Mouse (Mus musculus) neural tube, embryonic 11.5 days (tissue): ENCODE data around the gene Ruvbl2. TPM values are rescaled to one million over a fixed set of nuclear protein-coding genes. Genes with fewer than 3 reads are reported as not detected.
A peak's percentile ranks its signal among the peaks of the same experiment; 100 is the strongest.

ENCODE experiments used
- ATAC-seq: fragments of 200-750 bp; cut with Nextera tagmentation; 2 replicates; pipeline ENCODE4 v1.8.0; 2017; ENCODE audit warnings: moderate number of reproducible peaks, mild to moderate bottlenecking, moderate TSS enrichment, moderate library complexity; ENCODE audit not compliant: insufficient read depth, low FRiP score, low TSS enrichment
- DNase-seq: peaks from one replicate; pipeline ENCODE4 v3.0.0-alpha.2; 2015; ENCODE audit warnings: low spot score
- H3K27ac ChIP-seq: fragments of 300-500 bp; sonication (generic); 2 replicates; pipeline ENCODE4 v1.5.1; 2014; ENCODE audit warnings: low read depth, mild to moderate bottlenecking, low read length
- H3K27me3 ChIP-seq: fragments of 300-500 bp; sonication (generic); 2 replicates; pipeline ENCODE4 v1.6.1; 2014; ENCODE audit warnings: mild to moderate bottlenecking, low read length, mixed read lengths; ENCODE audit not compliant: control insufficient read depth, insufficient read depth
- H3K36me3 ChIP-seq: fragments of 300-500 bp; sonication (generic); 2 replicates; pipeline ENCODE4 v1.6.1; 2014; ENCODE audit warnings: mild to moderate bottlenecking, low read length, moderate library complexity, mixed read lengths; ENCODE audit not compliant: control insufficient read depth, insufficient read depth
- H3K4me1 ChIP-seq: fragments of 300-500 bp; sonication (generic); 2 replicates; pipeline ENCODE4 v1.6.1; 2014; ENCODE audit warnings: low read length, mixed read lengths; ENCODE audit not compliant: control insufficient read depth, insufficient read depth
- H3K4me2 ChIP-seq: fragments of 300-500 bp; sonication (generic); 2 replicates; pipeline ENCODE4 v1.6.1; 2014; ENCODE audit warnings: low read depth, mild to moderate bottlenecking, moderate library complexity
- H3K4me3 ChIP-seq: fragments of 300-500 bp; sonication (generic); 2 replicates; pipeline ENCODE4 v1.5.1; 2014; ENCODE audit warnings: low read depth, low read length
- H3K9ac ChIP-seq: fragments of 300-500 bp; sonication (generic); 2 replicates; pipeline ENCODE4 v1.6.1; 2014; ENCODE audit warnings: mild to moderate bottlenecking, low read length
- H3K9me3 ChIP-seq: fragments of 300-500 bp; sonication (generic); 2 replicates; pipeline ENCODE4 v1.6.1; 2016; ENCODE audit warnings: low read length; ENCODE audit not compliant: control insufficient read depth
- WGBS: fragments of 180-500 bp; shearing (Covaris S2); extraction: QIAGEN DNeasy Blood & Tissue Kit; methylation state at CpG from one replicate; pipeline ENCODE4 v1.1.7; 2014; 5-methylcytosine and 5-hydroxymethylcytosine counted together
- polyA plus RNA-seq: library from polyadenylated mRNA; unstranded; fragments of >200 nt; fragmentation: Nextera tagmentation; extraction: Ambion mirVana; gene quantifications from 2 replicates; pipeline ENCODE4 v1.2.1, GENCODE M21; 2014

Gene Ruvbl2
- polyA plus RNA-seq, 1 experiment from 2014 or later = 172 TPM

GRCm38 (mm10) chr7:45447325-45447990 is 9.6 kb upstream of the Ruvbl2 start:
- Histone ChIP-seq H3K9me3 (no peaks in the 10 kb centered on the region), H3K27ac (no peak overlapping the region), H3K36me3 (peaks cover 2% of the 10 kb centered on the region; the same call in 1 of the 2 replicates), H3K4me2 (no peak overlapping the region), H3K4me1 (no peaks in the 10 kb centered on the region), H3K9ac (no peak overlapping the region), H3K27me3 (no peaks in the 10 kb centered on the region), H3K4me3 (no peak overlapping the region)
- DNase-seq (no peak), ATAC-seq (no peak)
- WGBS = 35% methylated on average over 11 of the region's 11 CpGs

DNA sequence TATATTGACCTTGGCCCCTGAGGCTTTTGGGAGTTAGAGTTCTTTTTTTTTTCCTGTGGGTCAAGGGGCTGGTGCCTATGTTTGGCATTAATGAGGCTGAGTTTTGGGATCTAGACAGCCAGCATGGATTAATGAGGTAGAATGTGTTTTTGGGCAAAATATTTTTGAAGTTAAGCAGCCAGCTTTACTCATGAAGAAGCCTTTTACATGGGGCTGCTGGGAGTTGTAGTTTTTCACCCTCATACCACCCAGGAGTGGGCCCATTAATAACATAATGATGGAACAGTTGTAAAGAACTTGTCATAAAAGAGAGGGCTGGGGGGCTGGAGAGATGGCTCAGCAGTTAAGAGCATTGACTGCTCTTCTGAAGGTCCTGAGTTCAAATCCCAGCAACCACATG is 8.7 kb upstream of the Ruvbl2 start:
- H3K4me1 ChIP-seq = no peaks in the 10 kb centered on the region
- H3K27me3 ChIP-seq = no peaks in the 10 kb centered on the region
- H3K36me3 ChIP-seq = peaks cover 2% of the 10 kb centered on the region; the same call in 1 of the 2 replicates
- no peaks in the 10 kb centered on the region for H3K9me3 ChIP-seq
- no peak overlapping the region for H3K9ac ChIP-seq
- no peak overlapping the region for H3K4me2 ChIP-seq
- ATAC-seq (no peak), DNase-seq (no peak)
- no peak overlapping the region for H3K27ac ChIP-seq
- no peak overlapping the region for H3K4me3 ChIP-seq

GRCm38 (mm10) chr7:45443526-45444420 is 5.9 kb upstream of the Ruvbl2 start:
- 90% methylated on average over 22 of the region's 22 CpGs for WGBS
- DNase-seq (no peak), ATAC-seq (no peak)
- H3K9me3 ChIP-seq = no peaks in the 10 kb centered on the region
- no peak overlapping the region for H3K4me2 ChIP-seq
- H3K36me3 ChIP-seq = peaks cover 2% of the 10 kb centered on the region; the same call in 1 of the 2 replicates
- no peaks in the 10 kb centered on the region for H3K27me3 ChIP-seq
- no peak overlapping the region for H3K4me3 ChIP-seq
- H3K9ac ChIP-seq = no peak overlapping the region
- H3K27ac ChIP-seq = no peak overlapping the region
- H3K4me1 ChIP-seq = no peaks in the 10 kb centered on the region

DNA sequence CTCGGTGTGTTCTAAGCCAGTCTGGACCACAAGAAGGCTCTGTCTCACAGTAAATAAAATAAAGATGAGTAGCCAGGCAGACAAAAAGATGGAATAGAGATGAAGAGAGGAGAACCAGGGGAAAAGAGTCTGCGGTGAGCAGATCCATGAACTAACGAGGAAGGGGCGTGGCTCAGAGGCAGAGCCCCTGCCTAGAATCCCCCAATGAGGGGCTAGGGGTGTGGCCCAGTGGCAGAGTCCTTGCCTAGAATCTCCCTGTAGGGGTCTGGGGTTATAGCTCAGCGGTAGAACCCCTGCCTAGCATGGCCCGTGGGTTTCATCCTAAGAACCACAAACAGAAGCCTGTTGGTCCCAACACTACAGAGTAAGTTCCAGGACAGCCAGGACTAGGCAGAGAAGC is 850 bp downstream of the Ruvbl2 start:
- Histone ChIP-seq H3K36me3 (no peaks in the 10 kb centered on the region), H3K9me3 (no peaks in the 10 kb centered on the region), H3K4me1 (peaks cover 18% of the 10 kb centered on the region; the same call in 1 of the 2 replicates), H3K9ac (no peak overlapping the region), H3K4me2 (no peak overlapping the region), H3K27me3 (no peaks in the 10 kb centered on the region), H3K4me3 (no peak overlapping the region), H3K27ac (no peak overlapping the region)
- DNase-seq (no peak), ATAC-seq (no peak)
- 27% methylated on average over 6 of the region's 6 CpGs for WGBS

DNA sequence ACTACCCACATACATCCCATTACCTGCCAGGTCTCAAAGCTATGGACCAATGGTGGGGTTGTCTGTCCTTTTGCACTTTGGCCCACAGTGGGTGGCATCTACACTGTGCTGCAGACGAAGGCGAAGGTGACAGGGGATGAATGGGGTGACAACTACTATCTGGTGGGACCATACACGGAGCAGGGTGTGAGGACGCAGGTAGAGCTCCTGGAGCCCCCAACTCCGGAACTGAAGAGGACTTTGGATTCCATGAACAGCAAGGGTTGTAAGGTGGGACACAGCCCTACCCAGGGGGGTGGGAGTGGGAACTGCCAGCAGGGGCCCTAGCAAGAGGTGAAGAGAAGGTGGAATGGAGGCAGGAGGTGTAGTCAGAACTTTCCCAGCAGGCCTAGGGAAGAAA is 1.5 kb downstream of the Ruvbl2 start:
- Histone ChIP-seq H3K36me3 (peaks cover under 1% of the 10 kb centered on the region; the same call in 1 of the 2 replicates), H3K27me3 (no peaks in the 10 kb centered on the region), H3K4me1 (peaks cover 18% of the 10 kb centered on the region; the same call in 1 of the 2 replicates), H3K9ac (no peak overlapping the region), H3K4me3 (no peak overlapping the region), H3K4me2 (no peak overlapping the region), H3K9me3 (no peaks in the 10 kb centered on the region), H3K27ac (no peak overlapping the region)
- ATAC-seq (no peak), DNase-seq (no peak)
- 96% methylated on average over 5 of the region's 5 CpGs for WGBS

DNA sequence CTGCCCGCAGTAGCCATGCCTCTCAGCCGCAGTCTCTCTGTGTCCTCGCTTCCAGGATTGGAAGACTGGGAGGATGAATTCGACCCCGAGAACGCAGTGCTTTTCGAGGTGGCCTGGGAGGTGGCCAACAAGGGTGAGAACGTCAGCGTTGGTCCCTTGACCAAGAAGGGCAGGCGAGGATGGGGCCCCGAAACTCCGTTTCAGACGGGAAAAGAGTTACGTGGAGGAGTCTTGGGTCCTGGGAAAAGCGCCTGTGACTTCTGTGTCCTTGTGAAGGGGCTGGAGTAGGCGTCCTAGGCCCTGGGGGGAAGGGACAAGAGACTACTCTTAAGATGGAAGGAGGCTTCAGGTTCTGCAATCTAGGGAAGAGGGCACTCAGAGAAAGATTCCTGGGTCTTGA is 2.9 kb downstream of the Ruvbl2 start:
- peaks cover 6% of the 10 kb centered on the region for H3K36me3 ChIP-seq
- peak overlapping the region; percentile 75 for H3K9ac ChIP-seq
- ATAC-seq (no peak; the same call in none of the 2 replicates), DNase-seq (no peak)
- H3K9me3 ChIP-seq = no peaks in the 10 kb centered on the region
- peaks cover 18% of the 10 kb centered on the region; the same call in 1 of the 2 replicates for H3K4me1 ChIP-seq
- peak overlapping the region; percentile 35; the same call in 1 of the 2 replicates for H3K27ac ChIP-seq
- H3K27me3 ChIP-seq = no peaks in the 10 kb centered on the region
- 6% methylated on average over 16 of the region's 16 CpGs for WGBS
- peak overlapping the region; percentile 75 for H3K4me3 ChIP-seq
- H3K4me2 ChIP-seq = peak overlapping the region; percentile 92

DNA sequence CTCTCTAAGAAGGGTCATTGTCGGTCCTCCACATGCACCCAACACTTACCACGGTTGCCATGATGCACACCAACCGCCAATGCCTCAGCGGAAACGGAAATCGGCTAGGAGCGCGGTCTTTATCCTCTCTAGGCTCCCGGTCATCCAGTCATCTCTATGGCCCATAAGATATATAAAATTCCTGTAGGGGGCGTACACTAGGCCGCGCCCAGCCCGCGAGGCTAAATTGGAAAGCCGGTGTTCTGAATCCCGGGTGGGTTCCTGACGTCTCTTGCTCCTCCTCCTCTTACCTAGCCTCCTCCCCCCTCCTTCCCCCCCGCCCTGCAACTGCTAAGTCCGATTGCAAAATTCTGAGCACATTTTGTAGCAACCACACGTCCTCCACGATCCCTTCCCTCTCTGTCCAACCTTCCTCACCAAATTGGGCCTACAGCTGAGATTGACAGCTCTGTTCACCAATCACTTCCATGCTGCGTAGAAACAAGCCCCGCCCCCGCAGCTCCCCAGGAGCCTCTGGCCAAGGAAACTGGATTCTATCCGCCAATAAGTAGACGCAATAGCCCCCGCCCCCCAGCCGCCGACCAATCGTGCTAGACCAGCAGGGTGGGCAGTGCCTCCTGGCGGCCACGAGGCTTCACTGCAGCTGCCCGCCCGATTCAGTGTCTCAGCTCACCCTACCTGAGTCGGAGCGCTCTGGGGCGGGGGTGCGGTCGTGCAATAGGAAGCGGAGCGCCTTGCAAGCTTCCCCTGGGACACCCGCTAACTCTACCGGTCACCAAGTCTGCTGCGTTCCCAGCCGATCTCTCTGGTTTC is 3.5 kb downstream of the Ruvbl2 start, which contains the start of gene Gys1:
Gene Gys1, plus strand, starts transcription at position 642 of the 813 bp plus-strand sequence.
- Histone ChIP-seq H3K4me1 (peaks cover 18% of the 10 kb centered on the region; the same call in 1 of the 2 replicates), H3K36me3 (peaks cover 10% of the 10 kb centered on the region), H3K4me2 (peak within 1 kb of the TSS; percentile 92), H3K9ac (peak within 1 kb of the TSS; percentile 75), H3K9me3 (no peaks in the 10 kb centered on the region), H3K27me3 (no peaks in the 10 kb centered on the region), H3K27ac (peak within 1 kb of the TSS; percentile 79), H3K4me3 (peak within 1 kb of the TSS; percentile 75)
- ATAC-seq (peak; percentile 94), DNase-seq (peak; percentile 100)
- WGBS = under 1% methylated on average over 45 of the region's 45 CpGs

- no peaks in the 10 kb centered on the region for H3K9me3 ChIP-seq
- peak overlapping the region; percentile 75 for H3K4me3 ChIP-seq
- peaks cover 10% of the 10 kb centered on the region for H3K36me3 ChIP-seq
- under 1% methylated on average over 7 of the region's 7 CpGs for WGBS
- H3K9ac ChIP-seq = peak overlapping the region; percentile 68
- DNase-seq = no peak
- H3K4me2 ChIP-seq = peak overlapping the region; percentile 92
- peak; percentile 24; the same call in 1 of the 2 replicates for ATAC-seq
- H3K27ac ChIP-seq = no peak overlapping the region
- no peaks in the 10 kb centered on the region for H3K27me3 ChIP-seq
- H3K4me1 ChIP-seq = peaks cover 18% of the 10 kb centered on the region; the same call in 1 of the 2 replicates
Observed at GRCm38 (mm10) chr7:45433835-45434202, 4.1 kb downstream of the Ruvbl2 start.
